Mouse (Mus musculus) neural tube, postnatal 0 days (tissue): ENCODE data around the gene Gm21858. TPM values are rescaled to one million over a fixed set of nuclear protein-coding genes. Genes with fewer than 3 reads are reported as not detected.

ENCODE experiments used
- polyA plus RNA-seq: library from polyadenylated mRNA; unstranded; fragments of >200 nt; fragmentation: Nextera tagmentation; extraction: Ambion mirVana; gene quantifications from 2 replicates; pipeline ENCODE4 v1.2.1, GENCODE M21; 2015

Gene Gm21858
- polyA plus RNA-seq, result not detected in 2 replicates

GRCm38 (mm10) chrY:55731456-55731855 lies at the start of gene Gm21858:
Gene Gm21858, plus strand, starts transcription at chrY:55731756.

